8 mouse cellular contexts compared by ENCODE assay signal in genomic region chr16:4756660-4757335, GRCm38 (mm10). TPM values are rescaled to one million over a fixed set of nuclear protein-coding genes. Genes with fewer than 3 reads are reported as not detected.
DNase-seq lines count a peak whose midpoint lies in the region; ATAC-seq and TF ChIP-seq lines count a peak whose summit lies in the region.
"Not testable (repeated sequence)": the region's sequence is repeated elsewhere in the genome, so short reads cannot be mapped to it uniquely, and the experiment has no call there.

No protein-coding gene starts in this region.

- H3K4me3 ChIP-seq in hindbrain, embryonic 13.5 days: peak overlapping the region; percentile 42
- H3K4me3 ChIP-seq in limb, embryonic 10.5 days: peak overlapping the region; percentile 50
- peak overlapping the region; percentile 52 for H3K4me3 ChIP-seq in lung, embryonic 16.5 days (ENCODE audit: low read length)
- H3K4me3 ChIP-seq in stomach, postnatal 0 days (ENCODE audit: low read depth, low read length): peak overlapping the region; percentile 39

- TF ChIP-seq CTCF in stomach, postnatal 0 days (IDR thresholded peaks at IDR 0.05; ENCODE audit: low read depth): peak; percentile 43

- peak; percentile 38 for DNase-seq in embryo, embryonic 9.5 days (ENCODE audit: extremely low spot score)
- DNase-seq in limb, embryonic 10.5 days (ENCODE audit: low spot score): peak; percentile 41
- DNase-seq in neural tube, embryonic 10.5 days (ENCODE audit: extremely low spot score, low spot score): peak; percentile 28
- DNase-seq in stomach, postnatal 0 days (ENCODE audit: low spot score): peak; percentile 42

- not testable (repeated sequence) for H3K36me3 ChIP-seq in hindbrain, embryonic 13.5 days; limb, embryonic 10.5 days; lung, embryonic 16.5 days (ENCODE audit: control insufficient read depth, insufficient read depth, low read length); stomach, postnatal 0 days (ENCODE audit: control insufficient read depth, insufficient read depth, low read length)

- peak; percentile 56 for ATAC-seq in activated CD4-positive, CD25-positive, alpha-beta regulatory T cell, adult 4 months
- ATAC-seq in frontal cortex, adult (ENCODE audit: low TSS enrichment): peak; percentile 70
- ATAC-seq in hindbrain, embryonic 13.5 days (ENCODE audit: low FRiP score): peak; percentile 83
- ATAC-seq in lung, embryonic 16.5 days (ENCODE audit: low read depth): peak; percentile 86
- ATAC-seq in stomach, postnatal 0 days (ENCODE audit: low FRiP score, low TSS enrichment): peak; percentile 83

- peak overlapping the region; percentile 86 for H3K27ac ChIP-seq in hindbrain, embryonic 13.5 days
- peak overlapping the region; percentile 81 for H3K27ac ChIP-seq in limb, embryonic 10.5 days
- peak overlapping the region; percentile 69 for H3K27ac ChIP-seq in lung, embryonic 16.5 days (ENCODE audit: low read length)
- H3K27ac ChIP-seq in stomach, postnatal 0 days (replicated peaks): peak overlapping the region; percentile 56

- H3K9me3 ChIP-seq in hindbrain, embryonic 13.5 days; limb, embryonic 10.5 days (replicated peaks); lung, embryonic 16.5 days (ENCODE audit: control insufficient read depth, low read length); stomach, postnatal 0 days (ENCODE audit: control insufficient read depth, low read length): not testable (repeated sequence)

- H3K4me2 ChIP-seq in hindbrain, embryonic 13.5 days: peak overlapping the region; percentile 46
- peak overlapping the region; percentile 46 for H3K4me2 ChIP-seq in lung, embryonic 16.5 days (ENCODE audit: low read depth, low read length)
- H3K4me2 ChIP-seq in stomach, postnatal 0 days (replicated peaks; ENCODE audit: low read depth): peak overlapping the region; percentile 45

- 3% methylated on average over 33 of the region's 42 CpGs for WGBS in hindbrain, embryonic 13.5 days
- WGBS in limb, embryonic 10.5 days: 3% methylated on average over 38 of the region's 42 CpGs
- WGBS in lung, embryonic 16.5 days: 3% methylated on average over 23 of the region's 42 CpGs
- WGBS in stomach, postnatal 0 days: 8% methylated on average over 26 of the region's 42 CpGs

- H3K4me1 ChIP-seq in hindbrain, embryonic 13.5 days (replicated peaks); limb, embryonic 10.5 days; lung, embryonic 16.5 days (replicated peaks; ENCODE audit: control insufficient read depth, insufficient read depth, low read length); stomach, postnatal 0 days (replicated peaks; ENCODE audit: control insufficient read depth, insufficient read depth): not testable (repeated sequence)

- peak overlapping the region; percentile 61 for H3K9ac ChIP-seq in hindbrain, embryonic 13.5 days
- H3K9ac ChIP-seq in lung, embryonic 16.5 days (ENCODE audit: low read length): peak overlapping the region; percentile 67
- H3K9ac ChIP-seq in stomach, postnatal 0 days (ENCODE audit: low read length): peak overlapping the region; percentile 45

- H3K27me3 ChIP-seq in hindbrain, embryonic 13.5 days; limb, embryonic 10.5 days (ENCODE audit: low read depth, poor library complexity, severe bottlenecking); lung, embryonic 16.5 days (ENCODE audit: control insufficient read depth, insufficient read depth, low read depth, low read length); stomach, postnatal 0 days (ENCODE audit: control insufficient read depth, insufficient read depth, low read length): not testable (repeated sequence)

- not testable (repeated sequence) for TF ChIP-seq EP300 in stomach, postnatal 0 days (optimal IDR thresholded peaks at IDR 0.05)

RNA-seq across cellular contexts. Expression of gene Hmox2, which starts 30.6 kb away (rescaled TPM):
- 100 to 1,000 TPM; 121 to 122 TPM for polyA plus RNA-seq in activated CD4-positive, CD25-positive, alpha-beta regulatory T cell, adult 4 months (2017; shearing (Covaris generic))
- polyA plus RNA-seq in hindbrain, embryonic 13.5 days (2015; fragmentation: Nextera tagmentation; extraction: Ambion mirVana): 94.6 and 96.7 TPM in 2 replicates
- polyA plus RNA-seq in limb, embryonic 10.5 days (2016; fragmentation: Nextera tagmentation; extraction: Ambion mirVana): 93.7 and 101 TPM in 2 replicates
- 110 and 114 TPM in 2 replicates for polyA plus RNA-seq in lung, embryonic 16.5 days (2015; fragmentation: Nextera tagmentation; extraction: Ambion mirVana)
- polyA plus RNA-seq in stomach, postnatal 0 days (2015; fragmentation: Nextera tagmentation; extraction: Ambion mirVana): 57.4 and 60.6 TPM in 2 replicates

RNA-seq across cellular contexts. Expression of gene Cdip1, which starts 33.3 kb away (rescaled TPM):
- 10 to 100 TPM; 27.3 to 27.6 TPM for polyA plus RNA-seq in activated CD4-positive, CD25-positive, alpha-beta regulatory T cell, adult 4 months (2017; shearing (Covaris generic))
- polyA plus RNA-seq in hindbrain, embryonic 13.5 days (2015; fragmentation: Nextera tagmentation; extraction: Ambion mirVana): 111 and 116 TPM in 2 replicates
- 112 TPM in 2 replicates for polyA plus RNA-seq in limb, embryonic 10.5 days (2016; fragmentation: Nextera tagmentation; extraction: Ambion mirVana)
- polyA plus RNA-seq in lung, embryonic 16.5 days (2015; fragmentation: Nextera tagmentation; extraction: Ambion mirVana): 90.4 and 93.4 TPM in 2 replicates
- polyA plus RNA-seq in stomach, postnatal 0 days (2015; fragmentation: Nextera tagmentation; extraction: Ambion mirVana): 35.4 and 38.8 TPM in 2 replicates

RNA-seq across cellular contexts. Expression of gene Nmral1, which starts 37.6 kb away (rescaled TPM):
- 10 to 100 TPM; 17.9 to 18.3 TPM for polyA plus RNA-seq in activated CD4-positive, CD25-positive, alpha-beta regulatory T cell, adult 4 months (2017; shearing (Covaris generic))
- polyA plus RNA-seq in hindbrain, embryonic 13.5 days (2015; fragmentation: Nextera tagmentation; extraction: Ambion mirVana): 65.1 and 71.7 TPM in 2 replicates
- 264 and 277 TPM in 2 replicates for polyA plus RNA-seq in limb, embryonic 10.5 days (2016; fragmentation: Nextera tagmentation; extraction: Ambion mirVana)
- 60.6 and 62.5 TPM in 2 replicates for polyA plus RNA-seq in lung, embryonic 16.5 days (2015; fragmentation: Nextera tagmentation; extraction: Ambion mirVana)
- polyA plus RNA-seq in stomach, postnatal 0 days (2015; fragmentation: Nextera tagmentation; extraction: Ambion mirVana): 15.5 and 17.2 TPM in 2 replicates

Comparison
In these comparisons a context has a peak if more than half of its experiments do, and no peak if none do; other contexts are left out.
1. Peak in every context shown above with its lines: DNase-seq, ATAC-seq, H3K4me3 ChIP-seq and H3K27ac ChIP-seq.